Mouse (Mus musculus) left cerebral cortex, adult 18-20 months (tissue): ENCODE data around the gene 1700030J22Rik. TPM values are rescaled to one million over a fixed set of nuclear protein-coding genes. Genes with fewer than 3 reads are reported as not detected.

Experiments
- total RNA-seq, 2 experiments: library from RNA; stranded (reverse); gene quantifications; 2 replicates each; pipeline ENCODE4 v1.2.3; 2021

The 1700030J22Rik gene
- total RNA-seq, 2 experiments from 2014 or later, result 10.1 to 11.8 TPM

Other genes starting within 250 kb of the 1700030J22Rik start
- 10 to 100 TPM; 19.2 to 23.3 TPM for gene Cdyl2, start 246.0 kb downstream of the 1700030J22Rik start, total RNA-seq
- 10 to 100 TPM; 17.8 to 18.2 TPM for gene Cmc2, start 57.5 kb downstream of the 1700030J22Rik start, total RNA-seq
- 1 to 10 TPM; 1.0 to 2.0 TPM for gene Cenpn, start 57.2 kb downstream of the 1700030J22Rik start, total RNA-seq
- 10 to 100 TPM; 76.7 to 77.7 TPM for gene Atmin, start 35.6 kb downstream of the 1700030J22Rik start, total RNA-seq
- gene Gcsh, start 14.6 kb upstream of the 1700030J22Rik start, total RNA-seq, result 10 to 100 TPM; 39.1 to 47.5 TPM
- gene Pkd1l2, start 103.5 kb upstream of the 1700030J22Rik start, total RNA-seq, result under 1 TPM; 0.07 to 0.26 TPM
- not detected for gene Bco1, start 116.9 kb upstream of the 1700030J22Rik start, total RNA-seq
- gene Gan, start 179.2 kb upstream of the 1700030J22Rik start, total RNA-seq, result 10 to 100 TPM; 17.9 to 18.4 TPM